Mouse (Mus musculus): ENCODE results near the gene Traf5. TPM values are rescaled to one million over a fixed set of nuclear protein-coding genes. Genes with fewer than 3 reads are reported as not detected.
A peak's percentile ranks its signal among the peaks of the same experiment; 100 is the strongest.

Gene Traf5
- polyA plus RNA-seq, 1 experiment from 2014 or later = 16.9 TPM

GRCm38 (mm10) chr1:192128343-192128742, 36.0 kb upstream of the Traf5 start:
- Histone ChIP-seq H3K9ac (ENCODE audit: low read length) (no peak overlapping the region), H3K4me2 (ENCODE audit: low read length) (no peak overlapping the region), H3K4me1 (ENCODE audit: control insufficient read depth in 2 of 2, insufficient read depth in 2 of 2, low read length in 2 of 2) (no peaks in the 10 kb centered on the region), H3K27ac (replicated peaks in 1 of 2; ENCODE audit: control insufficient read depth in 1 of 2, insufficient read depth in 1 of 2, low read depth in 2 of 2, low read length in 2 of 2) (no peak overlapping the region), H3K36me3 (ENCODE audit: control insufficient read depth, insufficient read depth, low read length) (peaks cover 74% of the 10 kb centered on the region), H3K9me3 (ENCODE audit: control insufficient read depth, low read length) (no peaks in the 10 kb centered on the region), H3K27me3 (ENCODE audit: control insufficient read depth, insufficient read depth, low read length) (no peaks in the 10 kb centered on the region), H3K4me3 (ENCODE audit: control insufficient read depth in 1 of 2, insufficient read depth in 1 of 2, low read depth in 1 of 2, low read length in 2 of 2) (no peak overlapping the region)
- no peak for ATAC-seq (ENCODE audit: insufficient number of reproducible peaks, insufficient read depth, low FRiP score, low read depth)
- WGBS = 90% methylated on average over 8 of the region's 8 CpGs

- Histone ChIP-seq H3K36me3 (ENCODE audit: control insufficient read depth, insufficient read depth, low read length) (peaks cover 90% of the 10 kb centered on the region), H3K27me3 (ENCODE audit: control insufficient read depth, insufficient read depth, low read length) (no peaks in the 10 kb centered on the region), H3K4me3 (ENCODE audit: control insufficient read depth in 1 of 2, insufficient read depth in 1 of 2, low read depth in 1 of 2, low read length in 2 of 2) (no peak overlapping the region), H3K9me3 (ENCODE audit: control insufficient read depth, low read length) (no peaks in the 10 kb centered on the region), H3K9ac (ENCODE audit: low read length) (no peak overlapping the region), H3K4me2 (ENCODE audit: low read length) (no peak overlapping the region), H3K4me1 (ENCODE audit: control insufficient read depth in 2 of 2, insufficient read depth in 2 of 2, low read length in 2 of 2) (peaks cover 4 to 14% of the 10 kb centered on the region in 2 experiments), H3K27ac (replicated peaks in 1 of 2; ENCODE audit: control insufficient read depth in 1 of 2, insufficient read depth in 1 of 2, low read depth in 2 of 2, low read length in 2 of 2) (no peak overlapping the region)
- ATAC-seq (ENCODE audit: insufficient number of reproducible peaks, insufficient read depth, low FRiP score, low read depth) = no peak
- WGBS = 94% methylated on average over 6 of the region's 6 CpGs
Observed at GRCm38 (mm10) chr1:192125761-192126160, 33.4 kb upstream of the Traf5 start.

GRCm38 (mm10) chr1:192116262-192116661, 23.9 kb upstream of the Traf5 start:
- peaks cover 90% of the 10 kb centered on the region for H3K36me3 ChIP-seq (ENCODE audit: control insufficient read depth, insufficient read depth, low read length)

GRCm38 (mm10) chr1:192115378-192115777, 23.0 kb upstream of the Traf5 start:
- Histone ChIP-seq H3K4me1 (ENCODE audit: control insufficient read depth in 2 of 2, insufficient read depth in 2 of 2, low read length in 2 of 2) (peaks cover 0 to 3% of the 10 kb centered on the region in 2 experiments; a peak in 1 of 4 replicates), H3K4me2 (ENCODE audit: low read length) (no peak overlapping the region), H3K36me3 (ENCODE audit: control insufficient read depth, insufficient read depth, low read length) (peaks cover 90% of the 10 kb centered on the region), H3K9me3 (ENCODE audit: control insufficient read depth, low read length) (no peaks in the 10 kb centered on the region), H3K9ac (ENCODE audit: low read length) (no peak overlapping the region), H3K4me3 (ENCODE audit: control insufficient read depth in 1 of 2, insufficient read depth in 1 of 2, low read depth in 1 of 2, low read length in 2 of 2) (no peak overlapping the region), H3K27me3 (ENCODE audit: control insufficient read depth, insufficient read depth, low read length) (no peaks in the 10 kb centered on the region), H3K27ac (replicated peaks in 1 of 2; ENCODE audit: control insufficient read depth in 1 of 2, insufficient read depth in 1 of 2, low read depth in 2 of 2, low read length in 2 of 2) (no peak overlapping the region)
- ATAC-seq (ENCODE audit: insufficient number of reproducible peaks, insufficient read depth, low FRiP score, low read depth) = no peak
- WGBS = 73% methylated on average over 1 of the region's 1 CpGs

More at GRCm38 (mm10) chr1:192116262-192116661, 23.9 kb upstream of the Traf5 start:
- Histone ChIP-seq H3K4me2 (ENCODE audit: low read length) (no peak overlapping the region), H3K9me3 (ENCODE audit: control insufficient read depth, low read length) (no peaks in the 10 kb centered on the region), H3K27ac (replicated peaks in 1 of 2; ENCODE audit: control insufficient read depth in 1 of 2, insufficient read depth in 1 of 2, low read depth in 2 of 2, low read length in 2 of 2) (no peak overlapping the region), H3K4me3 (ENCODE audit: control insufficient read depth in 1 of 2, insufficient read depth in 1 of 2, low read depth in 1 of 2, low read length in 2 of 2) (no peak overlapping the region), H3K27me3 (ENCODE audit: control insufficient read depth, insufficient read depth, low read length) (no peaks in the 10 kb centered on the region), H3K4me1 (ENCODE audit: control insufficient read depth in 2 of 2, insufficient read depth in 2 of 2, low read length in 2 of 2) (peaks cover 2 to 6% of the 10 kb centered on the region in 2 experiments; a peak in 2 of 4 replicates), H3K9ac (ENCODE audit: low read length) (no peak overlapping the region)
- ATAC-seq (ENCODE audit: insufficient number of reproducible peaks, insufficient read depth, low FRiP score, low read depth) = no peak
- 83% methylated on average over 6 of the region's 6 CpGs for WGBS

GRCm38 (mm10) chr1:192109169-192109568, 16.8 kb upstream of the Traf5 start:
- peak overlapping the region; percentile 71 to 73 for H3K27ac ChIP-seq (replicated peaks in 1 of 2; ENCODE audit: control insufficient read depth in 1 of 2, insufficient read depth in 1 of 2, low read depth in 2 of 2, low read length in 2 of 2)

DNA sequence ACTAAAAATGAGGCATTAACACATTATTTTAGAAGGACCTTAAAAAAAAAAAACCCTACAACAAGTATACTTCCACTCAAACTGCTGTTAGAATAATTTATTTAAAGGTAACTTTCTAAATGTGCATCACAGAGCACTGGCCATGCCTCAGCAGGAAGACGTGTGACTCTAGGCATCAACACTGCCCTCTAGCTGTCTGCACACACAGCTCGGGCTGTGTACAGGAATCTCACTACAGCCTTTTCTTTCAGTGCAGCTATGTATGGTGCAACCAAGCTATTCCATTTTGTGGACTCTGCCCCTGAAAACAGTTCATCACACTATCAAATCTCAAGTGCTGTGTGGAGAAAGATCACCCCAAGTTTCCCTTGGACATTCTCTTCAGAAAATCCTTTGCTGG, 15.0 kb upstream of the Traf5 start:
- Histone ChIP-seq H3K36me3 (ENCODE audit: control insufficient read depth, insufficient read depth, low read length) (peaks cover 67% of the 10 kb centered on the region), H3K4me3 (ENCODE audit: control insufficient read depth in 1 of 2, insufficient read depth in 1 of 2, low read depth in 1 of 2, low read length in 2 of 2) (no peak overlapping the region), H3K4me2 (ENCODE audit: low read length) (no peak overlapping the region), H3K4me1 (ENCODE audit: control insufficient read depth in 2 of 2, insufficient read depth in 2 of 2, low read length in 2 of 2) (peaks cover 6 to 25% of the 10 kb centered on the region in 2 experiments), H3K27ac (replicated peaks in 1 of 2; ENCODE audit: control insufficient read depth in 1 of 2, insufficient read depth in 1 of 2, low read depth in 2 of 2, low read length in 2 of 2) (0 out of 4 replicates have a peak overlapping the region, but pooled peaks of 1 of the 2 experiments have one; percentile 12), H3K9ac (ENCODE audit: low read length) (no peak overlapping the region), H3K9me3 (ENCODE audit: control insufficient read depth, low read length) (no peaks in the 10 kb centered on the region), H3K27me3 (ENCODE audit: control insufficient read depth, insufficient read depth, low read length) (no peaks in the 10 kb centered on the region)
- WGBS = 16% methylated on average over 2 of the region's 2 CpGs
- ATAC-seq (ENCODE audit: insufficient number of reproducible peaks, insufficient read depth, low FRiP score, low read depth) = no peak; the same call in 1 of the 2 replicates

More at GRCm38 (mm10) chr1:192109169-192109568, 16.8 kb upstream of the Traf5 start:
- Histone ChIP-seq H3K36me3 (ENCODE audit: control insufficient read depth, insufficient read depth, low read length) (peaks cover 78% of the 10 kb centered on the region), H3K9me3 (ENCODE audit: control insufficient read depth, low read length) (no peaks in the 10 kb centered on the region), H3K27me3 (ENCODE audit: control insufficient read depth, insufficient read depth, low read length) (no peaks in the 10 kb centered on the region), H3K4me3 (ENCODE audit: control insufficient read depth in 1 of 2, insufficient read depth in 1 of 2, low read depth in 1 of 2, low read length in 2 of 2) (no peak overlapping the region), H3K9ac (ENCODE audit: low read length) (no peak overlapping the region), H3K4me1 (ENCODE audit: control insufficient read depth in 2 of 2, insufficient read depth in 2 of 2, low read length in 2 of 2) (peaks cover 6 to 16% of the 10 kb centered on the region in 2 experiments), H3K4me2 (ENCODE audit: low read length) (no peak overlapping the region)
- peak; percentile 85; the same call in 1 of the 2 replicates for ATAC-seq (ENCODE audit: insufficient number of reproducible peaks, insufficient read depth, low FRiP score, low read depth)
- 30% methylated on average over 6 of the region's 6 CpGs for WGBS

- Histone ChIP-seq H3K4me1 (ENCODE audit: control insufficient read depth in 2 of 2, insufficient read depth in 2 of 2, low read length in 2 of 2) (peaks cover 6 to 25% of the 10 kb centered on the region in 2 experiments), H3K27me3 (ENCODE audit: control insufficient read depth, insufficient read depth, low read length) (no peaks in the 10 kb centered on the region), H3K27ac (replicated peaks in 1 of 2; ENCODE audit: control insufficient read depth in 1 of 2, insufficient read depth in 1 of 2, low read depth in 2 of 2, low read length in 2 of 2) (no peak overlapping the region), H3K9me3 (ENCODE audit: control insufficient read depth, low read length) (no peaks in the 10 kb centered on the region), H3K36me3 (ENCODE audit: control insufficient read depth, insufficient read depth, low read length) (peaks cover 69% of the 10 kb centered on the region), H3K9ac (ENCODE audit: low read length) (no peak overlapping the region), H3K4me2 (ENCODE audit: low read length) (no peak overlapping the region), H3K4me3 (ENCODE audit: control insufficient read depth in 1 of 2, insufficient read depth in 1 of 2, low read depth in 1 of 2, low read length in 2 of 2) (no peak overlapping the region)
- no peak for ATAC-seq (ENCODE audit: insufficient number of reproducible peaks, insufficient read depth, low FRiP score, low read depth)
- WGBS = 85% methylated on average over 4 of the region's 4 CpGs
Observed at GRCm38 (mm10) chr1:192105902-192106389, 13.6 kb upstream of the Traf5 start.

- ATAC-seq (ENCODE audit: insufficient number of reproducible peaks, insufficient read depth, low FRiP score, low read depth) = no peak
- 94% methylated on average over 9 of the region's 9 CpGs for WGBS
Observed at GRCm38 (mm10) chr1:192104021-192104420, 11.7 kb upstream of the Traf5 start.

More at GRCm38 (mm10) chr1:192104021-192104420, 11.7 kb upstream of the Traf5 start:
- no peaks in the 10 kb centered on the region for H3K9me3 ChIP-seq (ENCODE audit: control insufficient read depth, low read length)
- no peak overlapping the region for H3K27ac ChIP-seq (replicated peaks in 1 of 2; ENCODE audit: control insufficient read depth in 1 of 2, insufficient read depth in 1 of 2, low read depth in 2 of 2, low read length in 2 of 2)
- peaks cover 68% of the 10 kb centered on the region for H3K36me3 ChIP-seq (ENCODE audit: control insufficient read depth, insufficient read depth, low read length)
- H3K9ac ChIP-seq (ENCODE audit: low read length) = no peak overlapping the region
- H3K4me3 ChIP-seq (ENCODE audit: control insufficient read depth in 1 of 2, insufficient read depth in 1 of 2, low read depth in 1 of 2, low read length in 2 of 2) = no peak overlapping the region
- H3K27me3 ChIP-seq (ENCODE audit: control insufficient read depth, insufficient read depth, low read length) = no peaks in the 10 kb centered on the region
- peaks cover 0 to 14% of the 10 kb centered on the region in 2 experiments; a peak in 2 of 4 replicates for H3K4me1 ChIP-seq (ENCODE audit: control insufficient read depth in 2 of 2, insufficient read depth in 2 of 2, low read length in 2 of 2)
- H3K4me2 ChIP-seq (ENCODE audit: low read length) = no peak overlapping the region
